Mouse (Mus musculus): ENCODE measurements at regions not wholly inside any gene's neighbourhood (a gene's known extent, or its start where the extent isn't known, plus 50 kb on each side); places are given as distances from the start of the nearest gene placed in this dataset.

DNA sequence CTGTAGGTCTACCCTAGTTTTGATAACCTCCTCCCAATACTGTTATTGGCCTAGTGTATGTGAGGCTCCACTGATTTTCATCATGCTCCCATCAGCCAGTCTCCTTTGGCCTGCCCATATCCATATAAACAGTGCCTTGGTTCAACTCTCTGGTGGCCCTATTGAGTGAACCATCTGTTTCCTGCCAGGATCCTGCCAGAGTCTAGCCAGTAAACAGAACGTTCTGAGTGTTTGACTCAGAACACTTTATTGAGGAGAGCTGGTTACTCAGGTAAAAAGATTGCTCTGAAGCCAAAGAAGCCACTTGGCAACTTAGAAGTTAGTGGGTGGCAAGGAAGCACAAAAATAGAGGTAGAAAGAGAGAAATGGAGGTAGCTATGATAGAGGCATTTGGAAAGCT, 169.7 kb downstream of the Tex13c3 start:
- Histone ChIP-seq H3K36me3 (replicated peaks in 1 of 2; ENCODE audit: control insufficient read depth in 1 of 2, insufficient read depth in 1 of 2, low read length in 1 of 2) (no peaks in the 10 kb centered on the region), H3K4me1 (ENCODE audit: control insufficient read depth in 1 of 2, insufficient read depth in 2 of 2) (no peaks in the 10 kb centered on the region), H3K4me2 (ENCODE audit: insufficient read depth, low read depth, poor library complexity, severe bottlenecking) (no peak overlapping the region), H3K27me3 (replicated peaks) (no peaks in the 10 kb centered on the region), H3K9me3 (replicated peaks; ENCODE audit: low read length) (no peaks in the 10 kb centered on the region), H3K79me2 (replicated peaks; ENCODE audit: control insufficient read depth, extremely low read depth, insufficient read depth, poor library complexity, severe bottlenecking) (no peaks in the 10 kb centered on the region), H3K4me3 (replicated peaks in 1 of 3; ENCODE audit: low read depth in 2 of 3, low read length in 2 of 3, poor library complexity in 1 of 3) (no peak overlapping the region), H3K27ac (ENCODE audit: insufficient read depth, low read depth) (no peak overlapping the region), H3K9ac (ENCODE audit: insufficient read depth, low read depth) (no peak overlapping the region)
- no peak for DNase-seq (ENCODE audit: extremely low read depth)
- in situ Hi-C loops (cut with MboI; ENCODE audit: low pct_ligation_motif_present, low pct_unique_long_range_greater_than_20kb, low sequenced_read_pairs): no loop called here
- no peak for TF ChIP-seq MXI1 (IDR thresholded peaks at IDR 0.05; ENCODE audit: low read depth, low read length)
- no peak for TF ChIP-seq ZKSCAN1 (IDR thresholded peaks at IDR 0.05; ENCODE audit: borderline replicate concordance, low read depth, low read length)
- no peak for TF ChIP-seq IRF4 (IDR thresholded peaks at IDR 0.05; ENCODE audit: low read depth, low read length)
- TF ChIP-seq TCF12 (IDR thresholded peaks at IDR 0.05; ENCODE audit: low read depth, low read length): no peak
- TF ChIP-seq ELF1 (IDR thresholded peaks at IDR 0.05; ENCODE audit: low read depth, low read length): no peak
- TF ChIP-seq CHD2 (IDR thresholded peaks at IDR 0.05; ENCODE audit: low read length): no peak
- no peak for TF ChIP-seq KAT2A (IDR thresholded peaks at IDR 0.05; ENCODE audit: insufficient replicate concordance, low read length)
- TF ChIP-seq MEF2A (IDR thresholded peaks at IDR 0.05; ENCODE audit: borderline replicate concordance, low read depth, low read length): no peak
- no peak for TF ChIP-seq CHD1 (IDR thresholded peaks at IDR 0.05; ENCODE audit: low read depth, low read length)
- no peak for TF ChIP-seq EP300 (IDR thresholded peaks at IDR 0.05; ENCODE audit: low read length)
- no peak for TF ChIP-seq UBTF (IDR thresholded peaks at IDR 0.05; ENCODE audit: low read depth, low read length)
- TF ChIP-seq ZC3H11A (IDR thresholded peaks at IDR 0.05; ENCODE audit: low read depth, low read length): no peak
- TF ChIP-seq RCOR1 (conservative IDR thresholded peaks at IDR 0.05; ENCODE audit: low read depth, low read length): no peak
- TF ChIP-seq POLR2A (IDR thresholded peaks at IDR 0.05; ENCODE audit: low read depth, low read length): no peak
- TF ChIP-seq MAX (IDR thresholded peaks at IDR 0.05; ENCODE audit: low read length): no peak
- dilution Hi-C loops (cut with MboI; ENCODE audit: extremely low pct_ligation_motif_present, extremely low pct_unique_long_range_greater_than_20kb, low sequenced_read_pairs): no loop called here

DNA sequence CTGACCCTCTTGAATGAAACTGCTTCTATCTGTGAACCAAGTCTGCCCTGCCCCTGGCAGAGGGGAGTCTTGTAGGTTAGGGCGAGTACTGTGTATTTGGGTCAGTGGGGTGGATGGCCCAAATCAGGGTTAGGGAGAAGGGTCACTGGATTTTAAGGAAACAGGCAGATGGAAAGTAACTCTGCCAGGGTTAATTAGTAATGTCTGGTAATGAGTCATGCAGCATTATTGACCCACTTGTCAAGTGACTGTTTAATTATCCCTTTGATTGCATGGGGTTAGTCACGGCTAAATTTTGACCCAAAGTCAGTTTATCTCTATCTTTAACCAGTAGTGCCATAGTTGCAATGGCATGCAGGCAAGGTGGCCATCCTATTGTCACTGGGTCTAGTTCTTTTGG, 192.9 kb downstream of the Tex13c3 start:
- no peaks in the 10 kb centered on the region for H3K9me3 ChIP-seq (replicated peaks; ENCODE audit: low read length)
- H3K36me3 ChIP-seq (replicated peaks in 1 of 2; ENCODE audit: control insufficient read depth in 1 of 2, insufficient read depth in 1 of 2, low read length in 1 of 2): no peaks in the 10 kb centered on the region
- H3K4me2 ChIP-seq (ENCODE audit: insufficient read depth, low read depth, poor library complexity, severe bottlenecking): no peak overlapping the region
- H3K9ac ChIP-seq (ENCODE audit: insufficient read depth, low read depth): no peak overlapping the region
- no peaks in the 10 kb centered on the region for H3K79me2 ChIP-seq (replicated peaks; ENCODE audit: control insufficient read depth, extremely low read depth, insufficient read depth, poor library complexity, severe bottlenecking)
- no peak for DNase-seq (ENCODE audit: extremely low read depth)
- no peak overlapping the region for H3K27ac ChIP-seq (ENCODE audit: insufficient read depth, low read depth)
- in situ Hi-C loops (cut with MboI; ENCODE audit: low pct_ligation_motif_present, low pct_unique_long_range_greater_than_20kb, low sequenced_read_pairs) (no loop called here), dilution Hi-C loops (cut with MboI; ENCODE audit: extremely low pct_ligation_motif_present, extremely low pct_unique_long_range_greater_than_20kb, low sequenced_read_pairs) (no loop called here)
- peaks cover 0 to 3% of the 10 kb centered on the region in 2 experiments; a peak in 1 of 4 replicates for H3K4me1 ChIP-seq (ENCODE audit: control insufficient read depth in 1 of 2, insufficient read depth in 2 of 2)
- TF ChIP-seq UBTF (IDR thresholded peaks at IDR 0.05; ENCODE audit: low read depth, low read length) (no peak), USF1 (IDR thresholded peaks at IDR 0.05; ENCODE audit: low read depth, low read length) (no peak), MYC (IDR thresholded peaks at IDR 0.05; ENCODE audit: low read depth, low read length) (no peak), MAX (IDR thresholded peaks at IDR 0.05; ENCODE audit: low read length) (no peak), GABPA (IDR thresholded peaks at IDR 0.05; ENCODE audit: insufficient replicate concordance, low read depth, low read length) (no peak), BHLHE40 (IDR thresholded peaks at IDR 0.05; ENCODE audit: low read depth, low read length) (no peak), ZKSCAN1 (IDR thresholded peaks at IDR 0.05; ENCODE audit: borderline replicate concordance, low read depth, low read length) (no peak), ZNF384 (IDR thresholded peaks at IDR 0.05; ENCODE audit: low read depth, low read length) (no peak), RCOR1 (conservative IDR thresholded peaks at IDR 0.05; ENCODE audit: low read depth, low read length) (no peak), RAD21 (IDR thresholded peaks at IDR 0.05; ENCODE audit: low read depth, low read length) (no peak), HCFC1 (IDR thresholded peaks at IDR 0.05; ENCODE audit: low read depth, low read length) (no peak), ELF1 (IDR thresholded peaks at IDR 0.05; ENCODE audit: low read depth, low read length) (no peak)
- no peaks in the 10 kb centered on the region for H3K27me3 ChIP-seq (replicated peaks)
- H3K4me3 ChIP-seq (replicated peaks in 1 of 3; ENCODE audit: low read depth in 2 of 3, low read length in 2 of 3, poor library complexity in 1 of 3): no peak overlapping the region
